Mouse (Mus musculus): ENCODE results near the gene Kcne1. TPM values are rescaled to one million over a fixed set of nuclear protein-coding genes. Genes with fewer than 3 reads are reported as not detected.

Gene Kcne1
- polyA plus RNA-seq, 1 experiment, result not detected

DNA sequence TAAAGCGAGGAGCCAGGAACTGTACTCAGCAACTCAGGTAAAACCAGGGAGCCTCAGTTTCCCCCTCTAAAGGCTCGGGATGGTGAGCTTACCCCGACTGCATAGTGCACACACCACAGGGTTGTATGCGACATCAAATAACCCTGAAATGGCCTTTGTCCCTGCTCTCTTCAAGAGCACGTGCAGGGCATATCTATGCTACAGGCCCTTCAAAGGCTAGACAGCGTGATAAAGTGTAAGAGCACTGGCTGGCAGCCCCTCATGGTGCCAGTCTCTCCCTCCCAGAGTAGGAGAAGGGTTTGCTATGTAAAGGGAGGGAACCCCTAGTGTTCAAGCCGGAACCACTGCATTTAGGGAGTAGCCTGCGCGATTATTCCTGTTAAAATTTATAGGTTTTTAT is 2.2 kb downstream of the Kcne1 start:
- Histone ChIP-seq H3K4me1 (ENCODE audit: control insufficient read depth, insufficient read depth, insufficient read length, low read length) (no peaks in the 10 kb centered on the region), H3K27me3 (ENCODE audit: control insufficient read depth, insufficient read depth, low read length) (no peaks in the 10 kb centered on the region), H3K36me3 (ENCODE audit: control insufficient read depth, insufficient read depth, low read length) (no peaks in the 10 kb centered on the region), H3K27ac (ENCODE audit: insufficient read depth, low read depth, low read length) (no peak overlapping the region), H3K4me3 (ENCODE audit: low read depth, low read length) (no peak overlapping the region)
- no peak for TF ChIP-seq CTCF (IDR thresholded peaks at IDR 0.05; ENCODE audit: extremely low read depth, insufficient read length, insufficient replicate concordance, low read depth, low read length)
- 63% methylated on average over 9 of the region's 9 CpGs for WGBS

DNA sequence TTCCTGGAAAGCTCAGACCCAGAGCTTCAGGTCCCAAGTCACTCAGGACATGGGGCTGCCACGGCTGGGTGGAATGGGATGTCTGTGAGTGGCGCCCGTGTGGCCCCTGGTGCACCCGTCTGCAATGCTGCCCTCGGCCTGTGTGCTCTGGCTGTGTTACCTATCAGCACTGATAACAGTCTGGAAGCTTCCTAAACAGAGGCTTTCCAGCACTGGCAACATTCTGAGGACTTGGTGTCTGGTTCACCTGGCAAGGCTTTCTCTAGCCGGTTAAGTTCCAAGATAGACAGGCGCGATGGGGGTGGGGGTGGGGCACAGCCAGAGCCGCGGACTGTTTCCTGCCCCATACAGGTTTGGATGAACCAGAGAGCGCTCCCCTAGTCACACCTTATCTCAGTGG is 3.3 kb downstream of the Kcne1 start:
- Histone ChIP-seq H3K36me3 (ENCODE audit: control insufficient read depth, insufficient read depth, low read length) (no peaks in the 10 kb centered on the region), H3K4me3 (ENCODE audit: low read depth, low read length) (no peak overlapping the region), H3K27me3 (ENCODE audit: control insufficient read depth, insufficient read depth, low read length) (no peaks in the 10 kb centered on the region), H3K4me1 (ENCODE audit: control insufficient read depth, insufficient read depth, insufficient read length, low read length) (no peaks in the 10 kb centered on the region), H3K27ac (ENCODE audit: insufficient read depth, low read depth, low read length) (no peak overlapping the region)
- TF ChIP-seq CTCF (IDR thresholded peaks at IDR 0.05; ENCODE audit: extremely low read depth, insufficient read length, insufficient replicate concordance, low read depth, low read length) (no peak), POLR2A (IDR thresholded peaks at IDR 0.05; ENCODE audit: low read depth, low read length) (no peak)
- WGBS, result 60% methylated on average over 11 of the region's 11 CpGs

DNA sequence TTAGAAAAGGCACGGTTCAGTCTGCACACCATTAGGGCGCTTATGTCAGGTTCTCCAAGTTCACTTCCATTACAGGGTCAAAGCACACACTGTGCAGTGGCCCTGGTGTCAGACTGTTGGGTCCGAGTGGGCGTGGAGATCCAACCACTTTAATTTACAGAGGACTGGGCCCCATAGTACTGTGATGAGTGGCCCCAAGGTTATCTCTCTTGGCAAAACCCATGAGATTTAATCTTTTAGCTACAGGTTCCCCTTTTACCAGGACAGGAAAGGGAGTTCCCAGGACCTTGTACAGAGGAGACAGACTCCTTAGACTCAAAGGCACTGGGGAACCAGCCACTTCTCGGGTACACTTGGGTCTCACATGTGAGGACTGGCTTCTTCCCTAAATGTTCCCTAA is 3.9 kb downstream of the Kcne1 start:
- Histone ChIP-seq H3K27ac (ENCODE audit: insufficient read depth, low read depth, low read length) (no peak overlapping the region), H3K4me1 (ENCODE audit: control insufficient read depth, insufficient read depth, insufficient read length, low read length) (no peaks in the 10 kb centered on the region), H3K36me3 (ENCODE audit: control insufficient read depth, insufficient read depth, low read length) (no peaks in the 10 kb centered on the region), H3K4me3 (ENCODE audit: low read depth, low read length) (no peak overlapping the region), H3K27me3 (ENCODE audit: control insufficient read depth, insufficient read depth, low read length) (no peaks in the 10 kb centered on the region)
- TF ChIP-seq CTCF (IDR thresholded peaks at IDR 0.05; ENCODE audit: extremely low read depth, insufficient read length, insufficient replicate concordance, low read depth, low read length) (no peak), POLR2A (IDR thresholded peaks at IDR 0.05; ENCODE audit: low read depth, low read length) (no peak)
- 52% methylated on average over 5 of the region's 5 CpGs for WGBS

DNA sequence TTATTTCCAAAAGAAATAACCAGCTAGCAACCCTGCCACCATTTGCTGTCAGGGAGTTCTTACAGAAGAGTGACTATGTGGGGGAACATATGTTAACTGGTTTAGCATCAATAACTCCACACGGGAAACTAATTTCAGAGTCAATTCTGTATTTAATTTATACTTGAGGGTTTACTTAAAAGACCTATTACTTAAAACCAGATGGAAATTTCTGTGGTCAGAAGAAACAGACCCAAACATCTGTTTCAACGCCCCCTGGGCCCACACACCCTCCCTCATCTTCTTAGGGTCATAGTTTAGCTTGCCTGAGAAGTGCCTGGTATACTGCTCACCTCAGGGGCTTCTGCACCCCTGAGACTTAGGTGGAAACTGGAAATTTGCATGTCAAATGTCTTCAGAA is 5.4 kb downstream of the Kcne1 start:
- Histone ChIP-seq H3K36me3 (ENCODE audit: control insufficient read depth, insufficient read depth, low read length) (no peaks in the 10 kb centered on the region), H3K27ac (ENCODE audit: insufficient read depth, low read depth, low read length) (no peak overlapping the region), H3K27me3 (ENCODE audit: control insufficient read depth, insufficient read depth, low read length) (no peaks in the 10 kb centered on the region), H3K4me3 (ENCODE audit: low read depth, low read length) (no peak overlapping the region), H3K4me1 (ENCODE audit: control insufficient read depth, insufficient read depth, insufficient read length, low read length) (no peaks in the 10 kb centered on the region)
- TF ChIP-seq POLR2A (IDR thresholded peaks at IDR 0.05; ENCODE audit: low read depth, low read length) (no peak), CTCF (IDR thresholded peaks at IDR 0.05; ENCODE audit: extremely low read depth, insufficient read length, insufficient replicate concordance, low read depth, low read length) (no peak)
- WGBS, result 75% methylated on average over 2 of the region's 2 CpGs

- WGBS, result 90% methylated on average over 12 of the region's 12 CpGs
Measured at GRCm38 (mm10) chr16:92353295-92353694, 6.0 kb downstream of the Kcne1 start.

DNA sequence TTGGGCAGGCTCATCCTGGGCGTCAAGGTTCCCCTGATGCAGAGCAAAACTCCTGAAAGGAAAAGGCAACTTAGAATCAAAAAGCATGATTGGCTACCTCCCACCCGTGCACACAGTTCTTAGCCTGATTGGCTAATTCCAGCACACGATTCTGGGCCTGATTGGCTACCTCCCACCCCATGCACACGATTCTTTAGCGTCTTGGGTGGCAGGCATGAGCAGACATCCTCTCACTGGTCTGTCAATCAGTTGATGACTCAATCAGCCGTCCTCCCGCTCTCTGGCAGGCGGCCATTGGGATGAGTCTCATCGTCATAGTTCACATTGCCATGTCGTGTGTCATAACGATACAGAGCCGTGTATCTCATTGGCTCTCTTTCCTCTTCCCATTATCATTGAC is 10.3 kb downstream of the Kcne1 start:
- H3K36me3 ChIP-seq (ENCODE audit: control insufficient read depth, insufficient read depth, low read length), result no peaks in the 10 kb centered on the region
- TF ChIP-seq POLR2A (IDR thresholded peaks at IDR 0.05; ENCODE audit: low read depth, low read length), result no peak
- no peak for TF ChIP-seq CTCF (IDR thresholded peaks at IDR 0.05; ENCODE audit: extremely low read depth, insufficient read length, insufficient replicate concordance, low read depth, low read length)

More at GRCm38 (mm10) chr16:92353295-92353694, 6.0 kb downstream of the Kcne1 start:
- Histone ChIP-seq H3K27ac (ENCODE audit: insufficient read depth, low read depth, low read length) (no peak overlapping the region), H3K27me3 (ENCODE audit: control insufficient read depth, insufficient read depth, low read length) (no peaks in the 10 kb centered on the region), H3K36me3 (ENCODE audit: control insufficient read depth, insufficient read depth, low read length) (no peaks in the 10 kb centered on the region), H3K4me1 (ENCODE audit: control insufficient read depth, insufficient read depth, insufficient read length, low read length) (no peaks in the 10 kb centered on the region), H3K4me3 (ENCODE audit: low read depth, low read length) (no peak overlapping the region)
- TF ChIP-seq POLR2A (IDR thresholded peaks at IDR 0.05; ENCODE audit: low read depth, low read length) (no peak), CTCF (IDR thresholded peaks at IDR 0.05; ENCODE audit: extremely low read depth, insufficient read length, insufficient replicate concordance, low read depth, low read length) (no peak)

DNA sequence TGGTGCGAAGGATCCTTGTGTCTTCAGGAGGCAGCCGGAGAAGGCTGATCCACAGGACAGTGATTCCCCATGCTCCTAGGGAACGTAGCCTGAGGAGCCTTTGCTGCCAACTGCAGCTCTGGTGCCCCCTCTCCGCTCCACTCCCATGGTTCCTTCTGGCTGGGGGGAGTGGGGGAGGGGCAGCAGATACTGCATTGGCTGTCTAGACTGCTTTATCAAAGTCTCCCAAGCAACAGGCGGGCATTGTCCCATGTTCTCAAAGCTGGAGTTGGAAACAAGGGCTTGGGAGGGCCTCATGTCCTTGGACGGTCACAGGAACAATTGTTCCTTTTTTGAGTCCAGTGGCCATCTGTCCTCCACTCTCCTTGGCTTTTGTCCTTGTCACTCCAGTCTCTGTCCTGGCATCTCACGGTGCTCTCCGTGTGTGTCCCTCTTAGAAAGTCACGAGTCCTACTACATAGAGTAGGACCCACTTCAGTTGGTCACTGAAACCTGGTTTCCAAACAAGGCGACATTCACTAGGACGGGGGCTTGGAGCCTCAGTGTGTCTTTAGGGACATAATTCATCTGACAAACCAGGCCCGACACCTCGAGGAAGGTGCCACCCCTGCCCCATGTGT is 12.9 kb downstream of the Kcne1 start:
- H3K36me3 ChIP-seq (ENCODE audit: control insufficient read depth, insufficient read depth, low read length), result no peaks in the 10 kb centered on the region
- H3K27ac ChIP-seq (ENCODE audit: insufficient read depth, low read depth, low read length), result no peak overlapping the region
- H3K27me3 ChIP-seq (ENCODE audit: control insufficient read depth, insufficient read depth, low read length), result peaks cover 2% of the 10 kb centered on the region; the same call in 1 of the 2 replicates
- WGBS, result 71% methylated on average over 13 of the region's 13 CpGs
- H3K4me3 ChIP-seq (ENCODE audit: low read depth, low read length), result no peak overlapping the region
- no peak for TF ChIP-seq CTCF (IDR thresholded peaks at IDR 0.05; ENCODE audit: extremely low read depth, insufficient read length, insufficient replicate concordance, low read depth, low read length)
- H3K4me1 ChIP-seq (ENCODE audit: control insufficient read depth, insufficient read depth, insufficient read length, low read length), result no peaks in the 10 kb centered on the region

More for the DNA sequence above, 10.3 kb downstream of the Kcne1 start:
- Histone ChIP-seq H3K27me3 (ENCODE audit: control insufficient read depth, insufficient read depth, low read length) (peaks cover 2% of the 10 kb centered on the region; the same call in 1 of the 2 replicates), H3K4me1 (ENCODE audit: control insufficient read depth, insufficient read depth, insufficient read length, low read length) (no peaks in the 10 kb centered on the region), H3K4me3 (ENCODE audit: low read depth, low read length) (no peak overlapping the region), H3K27ac (ENCODE audit: insufficient read depth, low read depth, low read length) (no peak overlapping the region)
- WGBS, result 64% methylated on average over 12 of the region's 12 CpGs
